Mouse (Mus musculus) urinary bladder, adult 18-20 months (tissue): ENCODE results near the gene Ly9.

ENCODE experiments used
- DNase-seq, 2 experiments: peaks; one replicate each; pipeline ENCODE4 v3.0.0; 2022; ENCODE audit warnings: low spot score in 2 of 2, mixed read lengths in 2 of 2

The Ly9 gene

DNA sequence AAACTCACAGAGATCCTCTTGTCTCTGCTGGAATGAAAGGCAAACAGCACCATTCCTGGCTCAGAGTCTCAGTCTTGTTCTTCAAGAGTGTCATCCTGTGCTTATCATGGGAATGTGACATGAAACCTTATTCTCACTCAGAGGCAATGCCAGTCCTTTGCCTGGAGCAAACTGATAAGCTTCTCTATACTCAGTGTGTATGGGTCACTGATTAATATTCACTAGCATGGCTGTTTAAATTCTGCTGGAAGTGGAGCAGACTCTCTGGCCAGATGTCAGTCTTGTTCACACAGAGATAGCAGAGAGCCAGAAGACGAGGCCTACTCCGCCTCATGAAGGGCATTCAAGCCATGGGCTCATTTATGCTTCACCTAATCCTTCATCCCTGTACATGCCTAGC, 22.6 kb downstream of the Ly9 start:
- DNase-seq, result no peak

DNA sequence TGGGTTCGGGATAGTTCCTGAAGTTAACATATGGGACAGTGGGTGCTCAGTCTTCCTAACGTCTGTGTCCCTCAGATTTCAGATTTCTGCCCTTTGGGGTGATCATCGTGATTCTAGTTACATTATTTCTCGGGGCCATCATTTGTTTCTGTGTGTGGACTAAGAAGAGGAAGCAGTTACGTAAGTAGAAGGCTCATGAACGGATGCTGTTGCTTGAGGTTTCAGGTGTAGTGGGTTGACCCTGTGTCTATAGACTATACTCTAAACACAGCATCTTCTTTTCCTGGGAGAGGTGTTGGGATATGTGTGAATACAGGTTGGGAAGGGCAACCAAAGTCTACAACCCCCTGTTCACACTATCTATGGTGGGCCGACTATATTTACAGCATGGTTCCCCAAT, 30.0 kb downstream of the Ly9 start:
- DNase-seq, result no peak

DNA sequence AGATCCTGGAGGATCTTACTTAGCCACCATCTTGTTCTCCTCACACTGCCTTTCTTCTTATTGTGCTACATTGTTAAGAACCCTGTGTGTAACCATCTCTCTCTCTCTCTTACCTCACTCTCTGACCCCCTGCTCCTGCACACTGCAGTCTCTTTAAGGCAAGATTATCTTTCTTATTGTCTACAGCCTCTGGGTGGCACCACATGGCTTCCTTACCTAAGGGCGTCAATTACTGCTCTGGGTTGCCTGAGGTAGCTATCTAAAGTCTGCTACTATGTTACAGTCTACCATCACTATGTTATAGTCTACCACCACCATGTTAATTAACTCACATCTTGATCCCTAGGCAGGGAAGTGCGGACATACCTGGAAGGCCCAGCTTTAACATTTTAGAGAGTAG, 38.8 kb downstream of the Ly9 start:
- DNase-seq, result no peak

- peak; percentile 6 to 15 for DNase-seq
Measured at GRCm38 (mm10) chr1:171566777-171567176, 40.4 kb downstream of the Ly9 start.

- DNase-seq, result no peak
Measured at GRCm38 (mm10) chr1:171565888-171566287, 41.3 kb downstream of the Ly9 start.

- DNase-seq, result no peak
Measured at GRCm38 (mm10) chr1:171564247-171564646, 43.0 kb downstream of the Ly9 start.

- no peak for DNase-seq
Measured at GRCm38 (mm10) chr1:171563042-171563441, 44.2 kb downstream of the Ly9 start.

- no peak for DNase-seq
Measured at GRCm38 (mm10) chr1:171561639-171562225, 45.5 kb downstream of the Ly9 start.

DNA sequence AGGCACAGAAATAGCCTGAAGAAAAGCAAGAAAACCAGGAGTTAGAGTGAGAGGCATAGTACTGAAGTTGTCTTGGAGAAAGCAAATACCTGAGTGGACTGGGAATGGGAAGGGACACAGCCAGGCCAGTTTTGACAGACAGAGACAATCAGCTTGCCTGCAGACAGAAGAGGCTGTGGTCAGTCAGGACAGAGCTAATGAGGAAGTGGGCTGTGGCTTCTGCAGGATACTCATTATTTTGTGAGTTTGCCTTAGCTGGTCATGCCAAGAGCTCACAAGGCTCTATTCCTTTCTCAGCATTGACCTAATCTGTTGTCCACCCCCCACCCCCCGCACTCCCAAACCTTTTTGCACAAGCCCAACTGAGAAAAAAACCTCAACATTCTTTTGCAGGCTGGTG, 46.0 kb downstream of the Ly9 start:
- no peak for DNase-seq

- DNase-seq, result no peak
Measured at GRCm38 (mm10) chr1:171560262-171560661, 46.9 kb downstream of the Ly9 start.

DNA sequence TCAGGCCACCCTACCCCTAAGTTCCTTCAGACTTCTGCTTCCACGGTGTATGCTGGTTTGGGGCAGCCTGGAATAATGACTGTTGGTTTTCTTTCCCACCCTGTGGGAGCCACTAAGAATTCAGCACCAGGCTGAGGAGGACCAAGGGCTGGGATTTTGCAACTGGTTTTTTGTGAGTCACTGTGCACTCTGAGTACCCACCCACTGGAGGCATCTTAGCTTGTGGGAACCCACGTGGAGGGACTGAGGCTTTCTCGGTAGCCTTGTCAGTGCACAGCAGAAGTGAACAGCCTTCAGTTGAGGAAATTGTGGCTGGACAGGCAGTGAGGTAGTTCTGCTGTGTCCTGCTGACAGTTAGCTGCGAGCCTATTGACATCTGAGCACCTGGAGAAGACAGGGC, 48.3 kb downstream of the Ly9 start, which contains the start of gene Cd244a:
TSS of gene Cd244a (plus strand) at position 296 of the 400 bp plus-strand sequence.
- DNase-seq, result no peak

- no peak for DNase-seq
Measured at GRCm38 (mm10) chr1:171558407-171558806, 48.8 kb downstream of the Ly9 start.

DNA sequence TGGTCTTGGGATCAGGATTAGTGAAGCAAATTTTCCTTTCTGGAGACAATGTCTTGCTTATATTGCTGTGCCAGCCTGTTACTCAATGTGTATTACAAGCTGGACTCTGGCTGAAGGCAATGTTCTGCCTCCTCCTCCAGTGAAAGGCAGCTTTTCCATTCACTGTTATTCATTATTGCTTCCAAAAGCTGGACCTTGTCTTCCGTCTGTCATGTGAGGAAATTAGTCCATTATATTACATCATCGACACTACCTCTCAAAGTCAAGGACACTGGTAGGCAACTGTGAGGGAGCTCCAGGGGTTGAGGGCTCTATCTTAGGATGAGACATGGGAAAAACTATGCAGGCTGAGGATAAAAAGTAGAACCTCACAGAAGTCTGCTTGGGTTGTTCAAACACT, 50.8 kb downstream of the Ly9 start:
- no peak for DNase-seq

DNA sequence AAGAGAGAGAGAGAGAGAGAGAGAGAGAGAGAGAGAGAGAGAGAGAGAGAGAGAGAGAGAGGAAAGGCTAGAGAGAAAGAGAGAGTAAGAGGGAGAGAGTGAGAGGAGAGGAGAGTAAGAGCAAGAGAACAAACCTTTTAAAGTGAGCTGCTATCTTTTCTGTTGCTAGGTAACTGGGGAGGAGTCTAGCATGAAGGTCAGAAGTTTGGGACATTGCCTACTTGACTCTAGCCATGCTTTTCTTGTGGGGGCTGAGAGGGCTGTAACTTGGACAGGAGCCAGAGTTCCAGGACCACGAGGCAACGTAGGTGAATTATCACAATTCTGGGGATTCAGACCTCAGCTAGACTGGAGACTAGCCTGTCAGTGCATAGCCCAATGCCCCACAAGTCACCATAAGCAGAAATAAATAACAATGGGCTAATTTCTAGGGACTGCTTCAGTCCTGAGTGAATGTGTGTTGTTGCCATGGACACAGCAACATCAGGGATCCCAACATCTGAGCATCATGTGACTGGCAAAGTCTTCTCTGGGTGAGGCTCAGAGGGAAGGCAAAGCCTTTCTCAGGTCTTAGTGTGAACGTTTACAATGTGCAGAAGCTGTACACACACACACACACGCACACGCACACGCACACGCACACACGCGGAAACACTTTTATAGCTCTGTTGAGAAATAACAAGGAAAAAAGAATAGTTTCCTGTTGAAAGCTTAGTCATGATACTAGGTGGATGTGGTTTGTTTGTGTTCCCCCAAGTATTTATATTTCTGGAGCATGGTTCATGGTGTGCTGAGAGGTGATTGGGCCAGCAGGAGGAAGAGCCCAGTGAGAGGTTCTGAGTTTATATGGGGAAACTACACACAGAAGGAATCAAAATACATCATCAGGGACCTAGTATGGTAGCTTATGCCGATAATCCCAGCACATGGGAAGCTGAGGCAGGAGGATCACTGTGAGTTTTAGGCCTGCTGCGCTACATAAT, 53.6 kb downstream of the Ly9 start:
- no peak for DNase-seq

- no peak for DNase-seq
Measured at GRCm38 (mm10) chr1:171552230-171552629, 55.0 kb downstream of the Ly9 start.

DNA sequence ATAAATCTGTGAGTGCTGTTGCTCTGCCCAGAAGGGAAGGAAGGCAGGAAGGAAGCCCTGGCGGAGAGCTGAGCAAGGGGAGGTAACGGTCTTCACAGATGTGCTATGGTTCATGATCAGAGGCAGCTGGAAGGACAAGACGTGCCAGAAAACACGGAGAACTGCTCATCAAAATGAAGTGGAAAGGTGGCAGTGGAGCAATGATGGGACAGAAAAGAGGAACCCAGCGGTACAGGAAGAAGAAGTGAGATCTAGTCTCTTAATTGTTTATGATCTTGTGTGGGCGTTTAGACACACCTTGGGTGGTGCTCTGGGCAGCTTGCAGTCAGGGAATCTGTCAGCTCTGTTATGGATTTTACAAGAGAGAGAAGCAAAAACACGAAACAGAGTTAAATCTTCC, 55.9 kb downstream of the Ly9 start:
- DNase-seq, result no peak

DNA sequence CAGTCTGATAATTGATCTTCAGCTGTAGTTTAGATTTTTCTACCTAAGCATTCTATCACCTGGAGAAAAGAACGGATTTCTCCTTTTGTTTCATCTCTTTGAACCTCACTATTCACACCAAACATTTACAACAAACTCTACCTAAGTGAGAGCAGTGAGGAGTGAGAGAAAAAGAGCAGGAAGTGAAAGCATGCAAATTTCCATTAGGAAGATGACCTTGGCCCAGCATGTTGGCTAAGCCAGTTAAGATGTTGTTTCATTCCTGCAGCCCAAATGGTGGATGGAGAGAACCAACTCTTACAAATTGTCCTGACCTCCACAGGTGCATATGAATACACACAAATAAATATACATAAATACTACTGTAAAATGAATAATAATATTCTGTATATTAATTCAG, 66.5 kb downstream of the Ly9 start:
- DNase-seq, result no peak
